Mouse (Mus musculus) forebrain, postnatal 0 days (tissue): ENCODE results near the gene Cd300ld4. TPM values are rescaled to one million over a fixed set of nuclear protein-coding genes. Genes with fewer than 3 reads are reported as not detected.
"Not testable (repeated sequence)": the region's sequence is repeated elsewhere in the genome, so short reads cannot be mapped to it uniquely, and the experiment has no call there.

Experiments
- ATAC-seq: fragments of 200-750 bp; cut with Nextera tagmentation; 2 replicates; pipeline ENCODE4 v1.8.0; 2017; ENCODE audit warnings: mild to moderate bottlenecking, moderate library complexity
- DNase-seq: peaks from one replicate; pipeline ENCODE4 v3.0.0-alpha.2; 2015
- H3K27ac ChIP-seq: fragments of 300-500 bp; sonication (generic); 2 replicates; pipeline ENCODE4 v1.5.1; 2014; ENCODE audit warnings: low read depth, mild to moderate bottlenecking, antibody characterized with exemption, low read length, moderate library complexity, mixed read lengths
- H3K27me3 ChIP-seq: fragments of 300-500 bp; sonication (generic); 2 replicates; pipeline ENCODE4 v1.6.1; 2014; ENCODE audit warnings: mild to moderate bottlenecking, low read length, mixed read lengths; ENCODE audit not compliant: insufficient read depth
- H3K36me3 ChIP-seq: fragments of 300-500 bp; sonication (generic); 2 replicates; pipeline ENCODE4 v1.6.1; 2014; ENCODE audit warnings: mild to moderate bottlenecking, moderate library complexity; ENCODE audit not compliant: insufficient read depth
- H3K4me1 ChIP-seq: fragments of 300-500 bp; sonication (generic); 2 replicates; pipeline ENCODE4 v1.6.1; 2014; ENCODE audit warnings: antibody characterized with exemption; ENCODE audit not compliant: insufficient read depth
- H3K4me2 ChIP-seq: fragments of 300-500 bp; sonication (generic); 2 replicates; pipeline ENCODE4 v1.6.1; 2014; ENCODE audit warnings: low read depth, mild to moderate bottlenecking, moderate library complexity
- H3K4me3 ChIP-seq: fragments of 300-500 bp; sonication (generic); 2 replicates; pipeline ENCODE4 v1.5.1; 2014; ENCODE audit warnings: low read depth, low read length, mixed read lengths
- H3K9ac ChIP-seq: fragments of 300-500 bp; sonication (generic); 2 replicates; pipeline ENCODE4 v1.6.1; 2014; ENCODE audit warnings: mild to moderate bottlenecking
- H3K9me3 ChIP-seq: fragments of 300-500 bp; sonication (generic); 2 replicates; pipeline ENCODE4 v1.6.1; 2016; ENCODE audit warnings: low read length
- CTCF ChIP-seq: sonication (generic); IDR thresholded peaks from 2 replicates; pipeline ENCODE4 v1.5.1; 2016; ENCODE audit warnings: antibody characterized with exemption, control low read depth, low read depth
- WGBS: fragments of 180-500 bp; shearing (Covaris S2); extraction: QIAGEN DNeasy Blood & Tissue Kit; methylation state at CpG from one replicate; pipeline ENCODE4 v1.1.7; 2014; 5-methylcytosine and 5-hydroxymethylcytosine counted together
- polyA plus RNA-seq: library from polyadenylated mRNA; unstranded; fragments of >200 nt; fragmentation: Nextera tagmentation; extraction: Ambion mirVana; gene quantifications from 2 replicates; pipeline ENCODE4 v1.2.1, GENCODE M21; 2015
- total RNA-seq: library from RNA; depleted of rRNA; stranded (reverse); fragments of >200 nt; gene quantifications from 2 replicates; pipeline ENCODE4 v1.2.3, GENCODE M21; 2014

The Cd300ld4 gene
- total and polyA plus RNA-seq, 2 experiments from 2014 or later = not detected

DNA sequence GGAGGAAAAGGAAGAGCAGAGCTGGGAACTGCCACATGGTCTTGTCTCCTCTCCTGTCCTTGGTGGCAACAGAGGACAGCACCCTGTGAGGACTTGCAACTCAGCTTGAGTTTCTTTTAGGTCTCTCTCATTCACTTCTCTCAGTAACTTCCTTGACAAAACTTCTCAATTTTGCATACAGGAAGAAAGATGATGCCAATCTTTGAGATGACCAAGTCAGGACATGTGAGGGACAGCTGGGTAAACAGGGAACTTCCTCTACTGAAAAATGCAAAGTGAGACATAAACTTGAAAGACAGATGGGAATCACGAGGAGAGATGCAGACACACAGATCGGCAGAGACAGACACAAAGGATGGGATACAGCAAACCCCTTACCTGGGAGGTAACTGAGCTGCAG, 21.4 kb upstream of the Cd300ld4 start, which contains the start of gene Cd300ld3:
Gene Cd300ld3, minus strand, starts transcription at position 151 of the 400 bp plus-strand sequence.
- Histone ChIP-seq H3K9ac (no peak within 1 kb of the TSS), H3K27ac (no peak within 1 kb of the TSS), H3K9me3 (no peaks in the 10 kb centered on the region), H3K27me3 (0 out of 2 replicates have a peak, but pooled peaks cover 3% of the 10 kb centered on the region), H3K4me2 (no peak within 1 kb of the TSS), H3K4me3 (no peak within 1 kb of the TSS), H3K36me3 (no peaks in the 10 kb centered on the region), H3K4me1 (no peaks in the 10 kb centered on the region)
- DNase-seq (no peak), ATAC-seq (no peak)
- no peak for TF ChIP-seq CTCF
- WGBS = 82% methylated on average over 2 of the region's 2 CpGs

DNA sequence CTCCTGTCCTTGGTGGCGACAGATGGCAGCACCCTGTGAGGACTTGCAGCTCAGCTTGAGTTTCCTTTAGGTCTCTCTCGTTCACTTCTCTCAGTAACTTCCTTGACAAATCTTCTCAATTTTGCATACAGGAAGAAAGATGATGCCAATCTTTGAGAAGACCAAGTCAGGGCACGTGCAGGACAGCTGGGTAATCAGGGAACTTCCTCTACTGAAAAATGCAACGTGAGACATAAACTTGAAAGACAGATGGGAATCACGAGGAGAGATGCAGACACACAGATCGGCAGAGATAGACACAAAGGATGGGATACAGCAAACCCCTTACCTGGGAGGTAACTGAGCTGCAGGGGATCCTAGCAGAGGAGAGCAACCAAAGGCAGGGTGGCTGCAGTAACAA, 10.9 kb upstream of the Cd300ld4 start, which contains the start of gene Cd300ld5:
Gene Cd300ld5, minus strand, starts transcription at position 101 of the 400 bp plus-strand sequence.
- WGBS = no CpG with 5 or more reads among the region's 6 CpGs
- ATAC-seq, H3K4me2 ChIP-seq, H3K4me3 ChIP-seq, H3K4me1 ChIP-seq, H3K27me3 ChIP-seq, H3K9me3 ChIP-seq, H3K27ac ChIP-seq, DNase-seq, H3K9ac ChIP-seq, H3K36me3 ChIP-seq: not testable (repeated sequence)

DNA sequence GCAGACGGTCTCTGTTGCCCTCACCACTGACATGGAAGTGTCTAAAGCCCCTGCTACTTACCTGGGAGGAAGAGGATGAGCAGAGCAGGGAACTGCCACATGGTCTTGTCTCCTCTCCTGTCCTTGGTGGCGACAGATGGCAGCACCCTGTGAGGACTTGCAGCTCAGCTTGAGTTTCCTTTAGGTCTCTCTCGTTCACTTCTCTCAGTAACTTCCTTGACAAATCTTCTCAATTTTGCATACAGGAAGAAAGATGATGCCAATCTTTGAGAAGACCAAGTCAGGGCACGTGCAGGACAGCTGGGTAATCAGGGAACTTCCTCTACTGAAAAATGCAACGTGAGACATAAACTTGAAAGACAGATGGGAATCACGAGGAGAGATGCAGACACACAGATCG, 10.7 kb downstream of the Cd300ld4 start, which contains the start of gene Cd300ld2:
Gene Cd300ld2, minus strand, starts transcription at position 101 of the 400 bp plus-strand sequence.
- no CpG with 5 or more reads among the region's 7 CpGs for WGBS
- ATAC-seq = not testable (repeated sequence)

DNA sequence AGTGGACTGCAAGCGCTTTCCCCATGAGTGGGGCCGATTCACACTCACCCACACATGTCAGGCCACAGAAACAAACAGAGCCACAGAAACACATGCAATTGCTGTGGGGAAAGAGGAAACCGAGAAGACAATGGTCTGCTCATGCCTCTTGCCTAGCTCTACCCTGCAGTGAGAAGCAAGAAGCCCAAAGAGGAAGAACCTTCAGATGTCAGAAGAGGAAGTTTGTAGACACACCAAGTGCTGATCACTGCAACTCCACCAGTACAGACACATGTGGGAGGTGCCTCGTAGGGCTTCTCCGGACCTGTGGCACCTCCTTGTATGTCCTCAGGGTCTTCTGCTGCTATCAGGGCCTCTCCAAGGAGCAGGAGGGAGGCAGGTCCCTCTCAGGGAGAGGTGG, 22.7 kb downstream of the Cd300ld4 start:
- Histone ChIP-seq H3K27me3 (no peaks in the 10 kb centered on the region), H3K4me1 (no peaks in the 10 kb centered on the region), H3K27ac (no peak overlapping the region), H3K4me2 (no peak overlapping the region), H3K4me3 (no peak overlapping the region), H3K9ac (no peak overlapping the region), H3K36me3 (no peaks in the 10 kb centered on the region), H3K9me3 (no peaks in the 10 kb centered on the region)
- ATAC-seq (no peak), DNase-seq (no peak)
- TF ChIP-seq CTCF = no peak
- 91% methylated on average over 5 of the region's 5 CpGs for WGBS

More for the DNA sequence above, 10.7 kb downstream of the Cd300ld4 start, which contains the start of gene Cd300ld2:
- H3K4me3 ChIP-seq, H3K27me3 ChIP-seq, H3K9ac ChIP-seq, H3K4me2 ChIP-seq, H3K36me3 ChIP-seq, DNase-seq, H3K4me1 ChIP-seq, H3K9me3 ChIP-seq, H3K27ac ChIP-seq: not testable (repeated sequence)

DNA sequence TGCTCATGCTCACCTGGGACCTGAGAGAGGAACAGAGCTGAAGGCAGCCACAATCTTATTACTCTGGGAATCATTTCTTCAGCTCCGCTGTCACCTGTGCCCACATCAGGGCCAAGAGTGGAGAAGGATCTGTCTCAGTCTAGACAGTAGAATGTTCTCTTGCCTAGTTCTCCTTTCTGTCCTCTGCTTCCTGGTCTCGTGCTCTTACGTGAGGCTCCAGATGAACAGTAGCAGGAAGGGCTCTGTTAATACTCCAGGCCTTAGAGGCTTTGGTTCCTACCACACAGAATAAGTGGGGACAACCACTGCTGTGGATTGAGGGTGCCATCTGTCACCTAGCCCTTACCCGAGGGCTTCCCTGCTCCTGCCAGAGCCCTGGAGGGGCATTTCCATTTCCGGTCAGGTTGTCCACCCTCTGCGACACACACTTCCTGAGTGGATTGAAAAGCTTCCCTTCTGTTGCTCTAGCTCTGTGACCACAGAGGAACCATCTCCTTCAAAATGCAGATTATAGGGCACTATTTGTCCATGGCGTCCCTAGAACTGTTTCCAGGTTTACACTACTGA, 25.3 kb downstream of the Cd300ld4 start, which contains the start of gene Cd300c2:
Gene Cd300c2, minus strand, starts transcription at position 407 of the 567 bp plus-strand sequence.
- H3K27me3 ChIP-seq = no peaks in the 10 kb centered on the region
- H3K36me3 ChIP-seq = no peaks in the 10 kb centered on the region
- no peak for ATAC-seq
- H3K4me1 ChIP-seq = no peaks in the 10 kb centered on the region
- no peak for TF ChIP-seq CTCF
- no peak for DNase-seq
- H3K9me3 ChIP-seq = no peaks in the 10 kb centered on the region
- no peak within 1 kb of the TSS for H3K4me3 ChIP-seq
- H3K9ac ChIP-seq = no peak within 1 kb of the TSS
- 85% methylated on average over 7 of the region's 7 CpGs for WGBS
- no peak within 1 kb of the TSS for H3K27ac ChIP-seq
- H3K4me2 ChIP-seq = no peak within 1 kb of the TSS

DNA sequence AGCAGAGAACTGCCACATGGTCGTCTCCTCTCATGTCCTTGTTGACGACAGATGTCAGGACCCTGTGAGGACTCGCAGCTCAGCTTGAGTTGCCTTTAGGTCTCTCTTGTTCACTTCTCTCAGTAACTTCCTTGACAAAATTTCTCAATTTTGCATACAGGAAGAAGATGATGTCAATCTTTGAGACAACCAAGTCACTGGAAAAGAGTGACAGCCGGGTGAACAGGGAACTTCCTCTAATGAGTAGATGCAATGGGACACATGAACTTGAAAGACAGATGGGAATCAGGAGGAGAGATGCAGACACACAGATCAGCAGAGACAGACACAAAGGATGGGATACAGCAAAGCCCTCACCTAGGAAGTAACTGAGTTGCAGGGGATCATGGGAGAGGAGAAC, 37.0 kb downstream of the Cd300ld4 start, which contains the start of gene Cd300ld:
Gene Cd300ld, minus strand, starts transcription at position 130 of the 400 bp plus-strand sequence.
- H3K9me3 ChIP-seq = no peaks in the 10 kb centered on the region
- ATAC-seq (no peak), DNase-seq (no peak)
- no peak within 1 kb of the TSS for H3K9ac ChIP-seq
- no peak within 1 kb of the TSS for H3K4me2 ChIP-seq
- 76% methylated on average over 4 of the region's 4 CpGs for WGBS
- H3K4me1 ChIP-seq = no peaks in the 10 kb centered on the region
- H3K4me3 ChIP-seq = no peak within 1 kb of the TSS
- no peaks in the 10 kb centered on the region; the same call in 1 of the 2 replicates for H3K27me3 ChIP-seq
- no peaks in the 10 kb centered on the region for H3K36me3 ChIP-seq
- no peak for TF ChIP-seq CTCF
- H3K27ac ChIP-seq = no peak within 1 kb of the TSS

DNA sequence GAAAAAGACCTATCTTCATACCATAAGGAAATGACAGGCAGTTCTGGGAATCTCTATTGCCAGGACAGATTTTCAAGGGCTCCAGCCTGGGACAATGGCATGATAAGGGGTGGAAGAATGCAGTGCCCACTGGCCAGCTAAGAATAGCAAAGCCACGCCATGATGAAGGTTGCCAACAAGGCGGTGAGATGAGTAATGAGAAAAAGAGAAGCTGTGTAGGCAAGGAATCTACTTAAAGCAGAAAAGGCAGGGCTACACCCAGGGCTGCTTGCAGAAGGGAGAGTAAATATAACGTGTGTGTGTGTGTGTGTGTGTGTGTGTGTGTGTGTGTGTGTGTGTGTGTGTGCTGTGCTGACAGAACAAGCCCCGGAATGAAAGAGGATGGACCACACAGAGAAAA, 44.9 kb downstream of the Cd300ld4 start:
- no peaks in the 10 kb centered on the region for H3K4me1 ChIP-seq
- H3K27me3 ChIP-seq = no peaks in the 10 kb centered on the region
- H3K27ac ChIP-seq = no peak overlapping the region
- TF ChIP-seq CTCF = no peak
- ATAC-seq (no peak), DNase-seq (no peak)
- no peak overlapping the region for H3K4me2 ChIP-seq
- 0 out of 2 replicates have a peak, but pooled peaks cover 6% of the 10 kb centered on the region for H3K9me3 ChIP-seq
- H3K4me3 ChIP-seq = no peak overlapping the region
- H3K36me3 ChIP-seq = no peaks in the 10 kb centered on the region
- 85% methylated on average over 4 of the region's 4 CpGs for WGBS
- no peak overlapping the region for H3K9ac ChIP-seq
